Comparison of ENCODE assay signal across 8 mouse cellular contexts in the genomic region with DNA sequence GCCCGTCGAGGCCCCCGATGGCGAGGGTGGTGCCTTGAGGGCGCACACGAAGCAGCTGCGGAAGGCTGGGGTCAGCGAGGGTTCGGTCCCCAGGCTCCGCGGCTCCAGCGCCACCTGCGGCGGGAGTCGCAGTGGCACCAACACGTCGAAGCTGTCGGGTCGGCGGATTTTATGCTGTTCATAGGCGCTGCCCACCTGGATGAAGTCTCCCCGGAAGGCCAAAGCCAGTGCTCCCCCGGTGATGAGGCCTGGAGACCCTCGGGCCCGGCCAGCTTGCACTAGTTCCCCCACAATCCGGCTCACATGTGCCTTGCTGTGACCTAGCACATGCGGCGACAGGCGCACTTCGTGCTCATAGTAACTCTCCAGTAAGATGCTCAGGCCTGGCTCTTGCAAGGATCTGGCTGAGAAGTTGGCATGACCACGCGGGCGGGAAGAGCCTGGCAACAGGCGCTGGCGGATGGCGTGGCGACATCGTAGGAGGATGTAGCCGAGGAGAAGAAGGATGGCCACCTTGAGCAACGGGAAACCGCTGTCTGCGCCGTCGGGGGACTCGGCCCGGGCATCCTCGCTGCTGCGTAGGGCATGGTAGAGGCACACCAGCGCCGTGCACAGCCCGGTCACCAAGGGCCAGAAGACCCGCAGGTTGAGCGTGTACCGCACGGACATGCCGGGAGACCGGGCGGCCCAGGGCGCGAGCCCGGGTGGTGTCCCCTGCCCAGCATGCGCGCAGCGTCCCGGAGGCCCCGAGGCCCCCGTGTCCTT. TPM values are rescaled to one million over a fixed set of nuclear protein-coding genes. Genes with fewer than 3 reads are reported as not detected.
DNase-seq lines count a peak whose midpoint lies in the region; ATAC-seq and TF ChIP-seq lines count a peak whose summit lies in the region.

No protein-coding gene starts in this region.

- H3K27me3 ChIP-seq in liver, adult 2 months (ENCODE audit: control insufficient read depth, insufficient read depth, low read length): 0 out of 2 replicates have a peak, but pooled peaks cover 4% of the 10 kb centered on the region
- H3K27me3 ChIP-seq in intestine, embryonic 14.5 days (replicated peaks; ENCODE audit: control insufficient read depth, insufficient read depth, low read length): 0 out of 2 replicates have a peak, but pooled peaks cover 3% of the 10 kb centered on the region
- no peaks in the 10 kb centered on the region for H3K27me3 ChIP-seq in small intestine, adult 2 months (ENCODE audit: control insufficient read depth, insufficient read depth, low read length)

- H3K4me1 ChIP-seq in liver, adult 2 months (ENCODE audit: control insufficient read depth, insufficient read depth, low read length): peaks cover 9% of the 10 kb centered on the region; the same call in 1 of the 2 replicates
- peaks cover 37% of the 10 kb centered on the region for H3K4me1 ChIP-seq in intestine, embryonic 14.5 days (replicated peaks; ENCODE audit: control insufficient read depth, insufficient read depth, low read length)
- peaks cover 32% of the 10 kb centered on the region for H3K4me1 ChIP-seq in small intestine, adult 2 months (ENCODE audit: control insufficient read depth, insufficient read depth, insufficient read length, low read length)

- peak overlapping the region; percentile 78 for H3K4me3 ChIP-seq in liver, adult 2 months (ENCODE audit: insufficient read depth, low read depth, low read length)
- H3K4me3 ChIP-seq in intestine, embryonic 14.5 days (ENCODE audit: low read depth, low read length): peak overlapping the region; percentile 89
- H3K4me3 ChIP-seq in small intestine, adult 2 months (ENCODE audit: low read depth, low read length): peak overlapping the region; percentile 95

- no peak for TF ChIP-seq CTCF in liver, adult 2 months (IDR thresholded peaks at IDR 0.05; ENCODE audit: low read depth, low read length)
- TF ChIP-seq CTCF in small intestine, adult 2 months (IDR thresholded peaks at IDR 0.05; ENCODE audit: extremely low read depth, insufficient read length, insufficient replicate concordance, low read depth, low read length): no peak

- TF ChIP-seq POLR2A in liver, adult 2 months (IDR thresholded peaks at IDR 0.05; ENCODE audit: extremely low read depth, insufficient read depth, low read length): no peak
- TF ChIP-seq POLR2A in small intestine, adult 2 months (IDR thresholded peaks at IDR 0.05; ENCODE audit: low read depth, low read length): no peak; the same call in 1 of the 2 replicates

- no peak for DNase-seq in liver, adult 2 months (ENCODE audit: extremely low read depth, low read depth, low spot score)
- no peak for DNase-seq in liver
- peak; percentile 33 for DNase-seq in adrenal gland, postnatal 25 days
- DNase-seq in gastrocnemius, adult 18-20 months (ENCODE audit: low spot score): peak; percentile 11
- peak; percentile 84 for DNase-seq in intestine, embryonic 14.5 days (ENCODE audit: low spot score)
- DNase-seq in lung, postnatal 10 days: peak; percentile 61
- DNase-seq in c-Kit-positive CD71-positive TER-119-positive erythroid progenitor cells, embryonic 14.5 days (ENCODE audit: low spot score): no peak

- 25% methylated on average over 67 of the region's 67 CpGs for WGBS in liver, adult 2 months
- 8% methylated on average over 63 of the region's 67 CpGs for WGBS in intestine, embryonic 14.5 days
- WGBS in small intestine, adult 2 months: 27% methylated on average over 67 of the region's 67 CpGs

- no peaks in the 10 kb centered on the region; the same call in 1 of the 2 replicates for H3K36me3 ChIP-seq in liver, adult 2 months (ENCODE audit: control insufficient read depth, insufficient read depth, low read length)
- H3K36me3 ChIP-seq in intestine, embryonic 14.5 days (ENCODE audit: control insufficient read depth, insufficient read depth, low read length): peaks cover 11% of the 10 kb centered on the region; the same call in 1 of the 2 replicates
- H3K36me3 ChIP-seq in small intestine, adult 2 months (ENCODE audit: control insufficient read depth, insufficient read depth, low read length): peaks cover 11% of the 10 kb centered on the region

- H3K4me2 ChIP-seq in intestine, embryonic 14.5 days (ENCODE audit: low read length): peak overlapping the region; percentile 85

- no peaks in the 10 kb centered on the region for H3K9me3 ChIP-seq in intestine, embryonic 14.5 days (ENCODE audit: control insufficient read depth, low read length)

- H3K27ac ChIP-seq in liver, adult 2 months (replicated peaks; ENCODE audit: insufficient read depth, low read depth, low read length): peak overlapping the region; percentile 76
- H3K27ac ChIP-seq in intestine, embryonic 14.5 days (ENCODE audit: low read depth): peak overlapping the region; percentile 91
- H3K27ac ChIP-seq in small intestine, adult 2 months (ENCODE audit: insufficient read depth, low read depth, low read length): peak overlapping the region; percentile 92

- peak overlapping the region; percentile 92 for H3K9ac ChIP-seq in liver, adult 2 months (ENCODE audit: low read depth, low read length)
- H3K9ac ChIP-seq in intestine, embryonic 14.5 days (ENCODE audit: low read length): peak overlapping the region; percentile 91

- 0 out of 2 replicates have a peak, but pooled peaks cover 4% of the 10 kb centered on the region for H3K79me2 ChIP-seq in liver, adult 2 months (ENCODE audit: control insufficient read depth, insufficient read depth, low read length)

- ATAC-seq in intestine, embryonic 14.5 days (replicated peaks; ENCODE audit: low FRiP score, low TSS enrichment, low read depth): 0 out of 2 replicates have a peak, but pooled peaks have one; percentile 6

RNA-seq across cellular contexts. Expression of gene Itpripl2, which starts 0.9 kb away (rescaled TPM):
- total RNA-seq in liver, adult 2 months (2014; rRNA removed): 3.5 and 4.2 TPM in 2 replicates
- 0.98 and 1.6 TPM in 2 replicates for polyA plus RNA-seq in liver, adult 2 months (2012; rRNA removed)
- total RNA-seq in adrenal gland, postnatal 25 days (2021): 11.7 and 15.7 TPM in 2 replicates
- 1 to 10 TPM; 5.2 to 8.2 TPM for total RNA-seq in gastrocnemius, adult 18-20 months (2021)
- polyA plus RNA-seq in intestine, embryonic 14.5 days (2014; fragmentation: Nextera tagmentation; extraction: Ambion mirVana): 2.6 and 2.8 TPM in 2 replicates
- polyA plus RNA-seq in small intestine, adult 2 months (2012; rRNA removed): 12.4 and 31.6 TPM in 2 replicates

RNA-seq across cellular contexts. Expression of gene Coq7, which starts 42.3 kb away (rescaled TPM):
- total RNA-seq in liver, adult 2 months (2014; rRNA removed): 40.1 and 51.7 TPM in 2 replicates
- polyA plus RNA-seq in liver, adult 2 months (2012; rRNA removed): 37.4 and 41.5 TPM in 2 replicates
- 36.9 and 40.3 TPM in 2 replicates for total RNA-seq in adrenal gland, postnatal 25 days (2021)
- total RNA-seq in gastrocnemius, adult 18-20 months (2021): 10 to 100 TPM; 46.4 to 57.7 TPM
- polyA plus RNA-seq in intestine, embryonic 14.5 days (2014; fragmentation: Nextera tagmentation; extraction: Ambion mirVana): 139 and 142 TPM in 2 replicates
- 26.8 and 45.1 TPM in 2 replicates for polyA plus RNA-seq in small intestine, adult 2 months (2012; rRNA removed)

RNA-seq across cellular contexts. Expression of gene Syt17, which starts 42.8 kb away (rescaled TPM):
- total RNA-seq in liver, adult 2 months (2014; rRNA removed): not detected in 2 replicates
- not detected in 2 replicates for polyA plus RNA-seq in liver, adult 2 months (2012; rRNA removed)
- total RNA-seq in adrenal gland, postnatal 25 days (2021): 5.6 and 9.7 TPM in 2 replicates
- total RNA-seq in gastrocnemius, adult 18-20 months (2021): under 1 TPM; 0.25 to 0.52 TPM
- polyA plus RNA-seq in intestine, embryonic 14.5 days (2014; fragmentation: Nextera tagmentation; extraction: Ambion mirVana): 8.3 and 9.1 TPM in 2 replicates
- 1.7 and 2.9 TPM in 2 replicates for polyA plus RNA-seq in small intestine, adult 2 months (2012; rRNA removed)

Comparison
In these comparisons a context has a peak if more than half of its experiments do, and no peak if none do; other contexts are left out.
1. DNase-seq: peak in adrenal gland, postnatal 25 days (single experiment), gastrocnemius, adult 18-20 months (single experiment), intestine, embryonic 14.5 days (single experiment) and lung, postnatal 10 days (single experiment); none in liver, adult 2 months (single experiment), liver (single experiment) and c-Kit-positive CD71-positive TER-119-positive erythroid progenitor cells, embryonic 14.5 days (single experiment).
2. Peak in every context shown above with its lines, with median percentiles within 50 percentile points of each other: H3K27ac ChIP-seq and H3K4me3 ChIP-seq.